Mouse (Mus musculus) kidney, adult 2 months (tissue): ENCODE results near the gene Ube2g1.
A peak's percentile ranks its signal among the peaks of the same experiment; 100 is the strongest.

Experiments used
- CTCF ChIP-seq: fragments of 200-500 bp; conservative IDR thresholded peaks from 2 replicates; pipeline ENCODE4 v1.5.1; 2011; ENCODE audit warnings: low read depth, mild to moderate bottlenecking, control low read depth, low read length, moderate library complexity, mixed read lengths; ENCODE audit not compliant: insufficient read depth, insufficient read length
- POLR2A ChIP-seq: fragments of 200-500 bp; IDR thresholded peaks from one replicate; pipeline ENCODE4 v1.6.1; 2011; ENCODE audit warnings: low read depth, low read length, control low read depth

- TF ChIP-seq POLR2A = no peak
- TF ChIP-seq CTCF = peak; percentile 39
Measured at GRCm38 (mm10) chr11:72726023-72726422, 118.9 kb downstream of the Ube2g1 start.
